Mouse (Mus musculus) left cerebral cortex, postnatal 10 days (tissue): ENCODE data around the gene Ckap2. TPM values are rescaled to one million over a fixed set of nuclear protein-coding genes. Genes with fewer than 3 reads are reported as not detected.
A peak's percentile ranks its signal among the peaks of the same experiment; 100 is the strongest.

ENCODE experiments used
- DNase-seq, 2 experiments: peaks; one replicate each; pipeline ENCODE4 v3.0.0; 2021 to 2022; ENCODE audit warnings: low spot score in 2 of 2, mixed read lengths in 1 of 2; ENCODE audit errors: extremely low spot score in 1 of 2
- intact Hi-C: fragments of 180-260 bp; cut with DNase I; formaldehyde crosslinking; loops from one replicate; pipeline ENCODE4 v1.15.1; 2025
- total RNA-seq, 2 experiments: library from RNA; stranded (reverse); gene quantifications; 2 replicates each; pipeline ENCODE4 v1.2.3; 2021

Gene Ckap2
- total RNA-seq = 1 to 10 TPM; 2.2 to 2.4 TPM

- peak; percentile 76 to 93 for DNase-seq
- intact Hi-C loops = no loop called here
Observed at GRCm38 (mm10) chr8:22185431-22186397, at the start of gene Ckap2. Gene Ckap2, minus strand, starts transcription at chr8:22185819.

DNA sequence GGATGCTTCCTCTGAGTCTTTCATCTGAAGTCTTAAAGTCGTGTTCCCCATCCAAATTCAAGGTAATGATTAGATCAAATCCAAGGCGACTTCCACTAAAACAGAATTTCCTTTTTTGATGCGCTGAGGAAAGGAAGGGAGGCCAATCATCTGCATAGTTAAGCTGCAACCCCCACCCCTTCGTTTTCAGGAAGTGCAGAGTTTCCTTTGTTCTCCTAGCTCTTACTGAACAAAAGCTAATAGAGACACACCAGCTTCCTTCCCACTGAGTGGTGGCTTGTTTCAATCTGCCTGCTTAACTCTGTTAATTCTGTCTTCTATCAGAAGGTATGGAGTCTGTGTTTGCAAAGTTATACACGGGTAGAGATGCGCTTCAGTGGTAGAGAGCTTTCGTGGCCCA, 43.0 kb upstream of the Ckap2 start:
- intact Hi-C loops = no loop called here

DNA sequence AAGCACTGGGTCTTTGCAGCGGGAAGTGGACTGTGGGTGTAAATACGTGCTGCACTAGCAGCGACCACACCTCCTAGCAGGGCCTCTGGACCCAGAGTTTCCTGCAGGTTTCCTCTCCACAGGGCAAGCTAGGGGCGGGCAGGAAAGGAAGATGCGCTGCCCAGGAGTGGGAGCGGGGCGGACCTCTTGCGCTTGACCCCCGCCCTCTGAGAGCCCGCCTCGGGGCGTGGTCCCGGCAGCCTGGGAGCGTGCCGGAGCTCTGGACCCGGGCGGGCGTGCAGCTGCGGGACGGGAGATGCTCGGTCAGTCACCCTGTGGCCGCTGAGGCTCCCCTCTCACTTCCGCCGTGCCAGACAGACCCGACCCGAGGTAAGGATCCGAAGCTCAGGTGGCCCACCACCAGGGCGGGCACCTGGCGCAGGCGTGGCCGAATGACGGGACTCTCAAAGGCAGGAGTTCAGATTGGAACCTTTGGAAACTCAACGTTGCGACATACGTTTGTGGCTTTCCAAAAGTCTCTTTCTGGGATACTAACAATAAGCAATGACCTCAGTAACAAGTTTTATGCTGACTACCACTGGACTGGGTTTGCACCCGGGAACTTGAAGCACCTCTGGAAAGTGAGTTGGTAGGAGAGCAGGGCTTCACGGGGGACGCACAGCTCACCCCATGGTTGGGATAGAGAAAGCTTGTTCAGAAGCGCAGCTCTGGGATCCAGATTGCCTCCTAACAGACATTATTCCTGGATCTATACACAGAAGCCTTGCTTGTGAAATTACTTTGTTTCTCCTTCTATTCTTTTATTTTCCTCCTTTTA, 41.6 kb upstream of the Ckap2 start, which contains the start of gene Thsd1:
TSS of gene Thsd1 (plus strand) at position 253 of the 817 bp plus-strand sequence.
- DNase-seq = peak in 1 of 2 experiments; percentile 90
- intact Hi-C loops = no loop called here

More for the DNA sequence above, 43.0 kb upstream of the Ckap2 start:
- DNase-seq = no peak

- no peak for DNase-seq
- intact Hi-C loops = no loop called here
Observed at GRCm38 (mm10) chr8:22226361-22226760, 40.7 kb upstream of the Ckap2 start.

GRCm38 (mm10) chr8:22214826-22215225, 29.2 kb upstream of the Ckap2 start:
- intact Hi-C loops = no loop called here
- DNase-seq = no peak

DNA sequence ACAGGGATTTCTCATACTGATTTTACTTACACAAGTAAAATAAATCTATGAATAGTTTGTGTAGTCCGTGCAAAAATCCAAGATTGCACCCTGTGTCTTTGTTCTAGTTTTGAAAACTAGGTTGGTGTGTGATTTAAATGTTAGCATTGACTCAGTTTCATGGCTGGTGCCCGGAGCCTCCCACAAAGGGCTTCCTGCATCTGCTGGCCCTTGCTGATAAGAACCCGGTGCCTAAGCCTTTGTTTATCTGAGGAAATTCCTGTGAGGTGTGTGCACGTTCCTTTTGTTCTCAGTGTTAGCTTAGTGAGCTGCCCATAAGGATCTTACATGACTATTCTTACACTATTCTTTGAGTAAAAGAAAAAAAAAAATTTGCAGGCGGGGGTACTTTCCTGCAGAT, 23.4 kb upstream of the Ckap2 start:
- peak in 1 of 2 experiments; percentile 43 for DNase-seq
- intact Hi-C loops = no loop called here

DNA sequence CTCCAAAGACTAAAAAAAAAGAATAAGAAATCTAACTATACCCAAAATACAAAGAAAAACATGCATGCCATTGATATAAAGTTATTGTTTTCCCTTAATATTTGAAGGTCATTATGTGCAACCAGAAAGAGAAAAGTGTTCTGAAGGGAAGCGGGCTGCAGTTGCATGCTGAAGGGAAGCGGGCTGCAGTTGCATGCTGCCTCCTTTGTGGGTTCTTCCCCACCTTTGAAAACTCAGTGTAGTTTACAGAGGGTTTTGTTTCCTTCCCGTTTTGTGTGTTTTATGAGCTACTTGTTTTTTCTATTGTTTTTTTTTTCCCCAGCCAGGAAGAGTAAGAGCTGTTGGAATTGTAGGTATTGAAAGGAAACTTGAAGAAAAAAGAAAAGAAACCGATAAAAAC, 21.9 kb upstream of the Ckap2 start:
- DNase-seq = no peak

DNA sequence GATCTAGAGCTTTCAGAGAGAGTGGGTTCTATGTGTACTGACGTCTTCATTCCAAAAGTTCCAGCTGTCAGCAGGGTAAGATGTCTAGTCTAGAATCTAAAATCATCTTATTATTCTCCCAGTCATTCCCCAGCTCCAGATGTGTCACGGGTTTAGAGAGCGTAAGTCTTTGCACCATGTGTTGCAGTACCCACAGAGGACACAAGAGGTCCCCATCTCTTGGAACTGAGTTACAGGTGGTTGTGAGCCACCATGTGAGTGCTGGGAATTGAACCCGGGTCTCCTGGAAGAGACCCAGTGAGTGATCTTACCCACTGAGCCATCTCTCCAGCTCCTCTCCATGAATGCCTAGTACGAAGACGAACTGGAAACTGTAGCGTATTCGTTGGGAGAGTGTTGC, 13.9 kb upstream of the Ckap2 start:
- DNase-seq = no peak
- intact Hi-C loops = loop anchor here (10.0 kb wide), 1 partner anchor 375 kb away; no protein-coding TSS in a partner anchor

More for the DNA sequence above, 21.9 kb upstream of the Ckap2 start:
- intact Hi-C loops = no loop called here

DNA sequence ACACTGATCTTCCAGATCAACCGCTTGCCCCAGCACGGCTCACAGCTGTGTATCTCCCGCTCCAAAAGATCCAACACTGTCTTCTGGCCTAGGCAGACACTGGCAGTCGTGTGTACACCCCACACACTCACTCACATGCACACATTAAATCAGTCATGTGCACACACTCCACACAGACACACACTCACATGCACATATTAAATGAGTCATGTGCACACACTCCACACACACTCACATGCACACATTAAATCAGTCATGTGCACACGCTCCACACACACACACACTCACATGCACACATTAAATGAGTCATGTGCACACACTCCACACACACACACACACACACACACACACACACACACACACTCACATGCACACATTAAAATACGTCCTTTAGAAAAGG, 12.3 kb upstream of the Ckap2 start:
- intact Hi-C loops = loop anchor here (10.0 kb wide), 1 partner anchor 377 kb away; no protein-coding TSS in a partner anchor
- DNase-seq = no peak

DNA sequence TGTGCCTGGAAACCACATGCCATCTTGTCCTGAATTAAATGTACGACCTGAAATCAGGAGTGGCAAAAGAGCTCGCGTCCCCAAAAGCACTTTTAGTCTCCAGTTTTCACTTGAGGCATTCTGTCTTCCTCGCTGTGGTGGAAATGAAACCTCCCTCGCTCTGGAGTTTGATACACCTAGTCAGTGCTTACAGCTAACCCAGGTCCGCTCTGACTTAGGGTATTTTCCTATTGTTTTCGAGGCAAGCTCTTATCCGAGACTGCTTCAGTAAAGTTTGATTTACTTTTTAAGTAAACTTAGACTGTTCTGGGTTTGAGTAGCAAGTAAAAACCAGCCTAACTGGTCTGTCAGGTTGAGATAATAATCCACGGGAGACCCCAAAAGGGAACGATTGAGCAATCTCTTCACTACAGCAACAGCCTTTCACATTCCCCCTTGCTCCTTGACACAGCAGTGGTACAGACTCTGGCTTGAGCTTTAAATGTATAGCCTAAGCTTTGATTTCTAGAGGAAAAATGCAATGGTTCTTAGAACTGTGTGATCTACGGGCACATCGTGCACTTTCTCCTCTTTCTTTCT, 7.9 kb upstream of the Ckap2 start:
- intact Hi-C loops = loop anchor here (2.0 to 10.0 kb wide), 4 partner anchors 67 to 381 kb away; partner anchors contain the start of genes Mrps31 and Slc25a15
- no peak for DNase-seq

GRCm38 (mm10) chr8:22192660-22193431, 7.2 kb upstream of the Ckap2 start, which contains the start of gene Vps36:
Gene Vps36, plus strand, starts transcription at chr8:22192809.
- intact Hi-C loops = loop anchor here (2.0 to 10.0 kb wide), 4 partner anchors 68 to 382 kb away; partner anchors contain the start of genes Mrps31 and Slc25a15
- peak; percentile 77 to 92 for DNase-seq

DNA sequence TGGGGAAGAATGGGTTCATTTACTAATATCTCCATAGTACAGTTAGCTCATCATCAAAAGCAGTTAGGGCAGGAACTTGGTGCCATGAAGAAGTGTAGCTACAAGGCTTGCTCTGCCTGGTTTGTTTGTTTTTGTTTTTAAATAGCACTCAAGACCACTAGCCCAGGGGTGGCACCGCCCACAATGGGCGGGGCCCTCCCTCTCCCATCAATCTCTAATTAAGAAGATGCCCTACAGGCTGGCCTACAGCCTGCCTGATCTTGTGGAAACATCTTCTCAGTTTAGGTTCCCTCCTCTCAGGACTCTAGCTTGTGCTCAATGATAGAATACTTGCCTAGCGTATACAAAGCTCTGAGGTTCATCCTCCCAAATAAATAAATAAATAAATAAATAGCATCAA, 735 bp downstream of the Ckap2 start:
- intact Hi-C loops = no loop called here
- DNase-seq = no peak

- DNase-seq = no peak
- intact Hi-C loops = no loop called here
Observed at GRCm38 (mm10) chr8:22175966-22176365, 9.7 kb downstream of the Ckap2 start.

DNA sequence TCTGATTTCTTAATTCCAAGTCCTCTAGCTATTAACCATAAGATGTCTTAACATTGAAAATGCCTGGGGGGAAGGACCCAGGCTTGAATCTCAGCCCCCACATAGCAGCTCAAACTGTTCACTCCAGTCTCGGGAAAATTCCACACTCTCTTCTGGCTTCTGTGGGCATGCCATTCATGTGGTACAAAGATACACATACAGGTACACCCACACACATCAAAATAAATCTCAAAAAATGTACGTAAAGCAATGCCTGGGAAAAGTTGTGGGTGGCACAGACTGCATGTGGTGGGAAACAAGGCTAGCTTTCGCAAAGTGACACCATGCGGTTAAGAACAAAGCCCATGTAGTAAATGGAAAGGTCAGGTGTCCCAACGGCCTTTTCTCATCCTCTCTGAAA, 16.5 kb downstream of the Ckap2 start:
- intact Hi-C loops = loop anchor here (5.0 kb wide), 1 partner anchor 177 kb away; no protein-coding TSS in a partner anchor
- no peak for DNase-seq

- intact Hi-C loops = loop anchor here (5.0 kb wide), 1 partner anchor 174 kb away; no protein-coding TSS in a partner anchor
- DNase-seq = peak; percentile 72 to 94
Observed at GRCm38 (mm10) chr8:22166080-22166603, 19.5 kb downstream of the Ckap2 start, which contains the start of gene Nek3. Gene Nek3, minus strand, starts transcription at chr8:22166435.

DNA sequence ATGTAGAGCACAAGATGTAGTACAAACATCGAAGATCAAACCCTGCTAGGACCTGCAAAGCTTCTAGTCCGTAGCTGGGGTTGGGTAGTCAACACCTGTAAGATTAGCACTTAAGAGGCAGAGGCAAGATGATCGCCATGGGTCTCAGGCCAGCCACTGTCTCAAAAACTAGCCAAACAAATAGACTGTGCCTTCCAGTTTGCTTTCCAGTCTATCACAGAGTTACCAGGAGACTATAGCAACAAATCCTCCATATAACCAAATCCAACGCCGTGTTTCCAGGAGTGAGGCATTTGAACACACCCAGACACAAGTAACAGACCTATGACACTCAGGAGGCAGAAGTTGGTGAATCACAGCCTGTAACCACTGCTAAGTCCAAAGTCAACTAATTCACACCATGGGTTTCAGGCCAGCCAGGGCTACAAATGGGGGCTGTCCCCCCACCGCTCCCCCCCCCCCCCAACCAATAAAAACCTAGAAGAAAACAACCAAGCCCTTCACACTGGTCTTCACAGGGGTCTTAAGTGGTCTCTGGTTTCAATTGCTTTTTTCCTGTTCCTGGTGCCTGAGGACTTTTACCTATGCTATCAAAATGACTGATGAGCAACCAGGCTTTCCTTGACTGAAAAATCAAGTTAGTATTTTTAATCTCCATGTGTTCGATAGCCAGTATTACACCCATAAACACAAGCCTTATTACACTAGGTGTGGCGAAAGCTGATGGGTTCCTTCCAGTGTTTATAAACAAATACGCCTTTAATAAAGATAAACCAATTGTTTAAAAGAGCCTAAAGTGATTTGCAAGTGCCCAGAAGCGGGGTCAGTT, 20.2 kb downstream of the Ckap2 start:
- intact Hi-C loops = loop anchor here (5.0 kb wide), 1 partner anchor 173 kb away; no protein-coding TSS in a partner anchor

GRCm38 (mm10) chr8:22164431-22164830, 21.2 kb downstream of the Ckap2 start:
- DNase-seq = no peak
- intact Hi-C loops = no loop called here

More for the DNA sequence above, 20.2 kb downstream of the Ckap2 start:
- DNase-seq = no peak
